Mouse (Mus musculus): Measurements from ENCODE around the gene Ripply2. TPM values are rescaled to one million over a fixed set of nuclear protein-coding genes. Genes with fewer than 3 reads are reported as not detected.
A peak's percentile ranks its signal among the peaks of the same experiment; 100 is the strongest.

Ripply2 gene
- polyA plus RNA-seq, 1 experiment from 2014 or later: not detected

DNA sequence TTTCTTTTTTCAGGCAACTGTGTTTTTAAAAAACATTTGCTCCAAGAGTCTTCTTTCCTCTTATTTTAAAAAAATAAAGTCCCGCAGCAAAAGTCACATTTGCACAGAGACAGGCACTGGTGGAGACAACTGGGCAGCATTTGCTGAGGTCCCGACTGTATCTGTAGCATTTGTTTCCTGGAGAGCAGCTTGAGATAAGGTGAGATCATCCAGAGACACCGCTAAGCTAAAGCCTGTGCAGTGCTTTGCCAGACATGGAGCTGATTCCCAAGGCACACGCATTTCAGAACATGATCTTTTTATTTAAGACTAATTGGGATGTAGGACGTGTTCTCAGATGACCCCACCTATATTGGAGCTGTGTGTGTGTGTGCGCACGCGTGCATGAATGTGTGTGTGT lies 23.6 kb upstream of the Ripply2 start:
- no peaks in the 10 kb centered on the region for H3K36me3 ChIP-seq
- no peak overlapping the region for H3K4me3 ChIP-seq
- WGBS: 65% methylated on average over 8 of the region's 8 CpGs
- H3K4me1 ChIP-seq: 0 out of 2 replicates have a peak, but pooled peaks cover 8% of the 10 kb centered on the region
- H3K27me3 ChIP-seq: no peaks in the 10 kb centered on the region
- no peak overlapping the region for H3K27ac ChIP-seq
- no peaks in the 10 kb centered on the region for H3K9me3 ChIP-seq
- no peak overlapping the region for H3K9ac ChIP-seq
- ATAC-seq (ENCODE audit: insufficient number of reproducible peaks, insufficient read depth, low FRiP score, low TSS enrichment, low read depth): no peak
- no peak overlapping the region for H3K4me2 ChIP-seq

DNA sequence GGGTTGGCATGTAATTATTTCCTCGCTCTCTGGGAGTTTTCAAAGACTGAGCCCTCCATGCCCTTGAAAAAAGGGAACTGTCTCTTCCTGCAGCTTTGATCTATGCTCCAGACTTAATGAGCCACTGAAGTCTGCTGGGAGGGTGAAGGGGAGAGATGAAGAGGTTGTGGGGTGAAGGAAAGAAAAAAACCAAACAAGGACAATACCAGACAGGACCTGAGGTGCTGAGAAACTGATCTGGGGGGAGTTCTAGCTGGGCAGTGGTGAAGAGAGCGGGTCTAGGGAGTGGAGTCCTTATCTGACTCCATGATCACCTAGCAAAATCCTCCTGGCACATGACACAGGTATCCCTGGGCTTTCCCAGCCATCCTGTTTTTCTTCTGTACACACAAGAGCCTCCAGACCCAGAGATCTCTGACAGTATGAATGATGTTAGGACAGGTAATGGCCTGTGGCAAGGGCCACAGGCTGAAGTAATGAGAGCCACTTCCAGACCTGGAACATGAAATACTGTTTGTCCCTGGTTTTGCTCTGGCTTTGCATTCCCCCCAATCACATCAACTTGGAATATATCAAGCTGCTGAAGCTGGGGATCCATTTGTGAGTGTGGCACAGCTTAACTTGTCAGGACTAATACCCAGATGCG lies 18.2 kb upstream of the Ripply2 start:
- ATAC-seq (ENCODE audit: insufficient number of reproducible peaks, insufficient read depth, low FRiP score, low TSS enrichment, low read depth): no peak
- 46% methylated on average over 3 of the region's 3 CpGs for WGBS
- Histone ChIP-seq H3K27ac (no peak overlapping the region), H3K9me3 (no peaks in the 10 kb centered on the region), H3K27me3 (no peaks in the 10 kb centered on the region), H3K4me1 (no peaks in the 10 kb centered on the region), H3K4me2 (no peak overlapping the region), H3K9ac (no peak overlapping the region), H3K36me3 (no peaks in the 10 kb centered on the region), H3K4me3 (no peak overlapping the region)

- Histone ChIP-seq H3K4me2 (no peak overlapping the region), H3K9ac (no peak overlapping the region), H3K4me1 (no peaks in the 10 kb centered on the region), H3K36me3 (no peaks in the 10 kb centered on the region), H3K4me3 (no peak overlapping the region), H3K27me3 (no peaks in the 10 kb centered on the region), H3K27ac (no peak overlapping the region), H3K9me3 (no peaks in the 10 kb centered on the region)
- 53% methylated on average over 2 of the region's 2 CpGs for WGBS
- no peak for ATAC-seq (ENCODE audit: insufficient number of reproducible peaks, insufficient read depth, low FRiP score, low TSS enrichment, low read depth)
These were observed 15.3 kb upstream of the Ripply2 start for GRCm38 (mm10) chr9:86999956-87000582.

DNA sequence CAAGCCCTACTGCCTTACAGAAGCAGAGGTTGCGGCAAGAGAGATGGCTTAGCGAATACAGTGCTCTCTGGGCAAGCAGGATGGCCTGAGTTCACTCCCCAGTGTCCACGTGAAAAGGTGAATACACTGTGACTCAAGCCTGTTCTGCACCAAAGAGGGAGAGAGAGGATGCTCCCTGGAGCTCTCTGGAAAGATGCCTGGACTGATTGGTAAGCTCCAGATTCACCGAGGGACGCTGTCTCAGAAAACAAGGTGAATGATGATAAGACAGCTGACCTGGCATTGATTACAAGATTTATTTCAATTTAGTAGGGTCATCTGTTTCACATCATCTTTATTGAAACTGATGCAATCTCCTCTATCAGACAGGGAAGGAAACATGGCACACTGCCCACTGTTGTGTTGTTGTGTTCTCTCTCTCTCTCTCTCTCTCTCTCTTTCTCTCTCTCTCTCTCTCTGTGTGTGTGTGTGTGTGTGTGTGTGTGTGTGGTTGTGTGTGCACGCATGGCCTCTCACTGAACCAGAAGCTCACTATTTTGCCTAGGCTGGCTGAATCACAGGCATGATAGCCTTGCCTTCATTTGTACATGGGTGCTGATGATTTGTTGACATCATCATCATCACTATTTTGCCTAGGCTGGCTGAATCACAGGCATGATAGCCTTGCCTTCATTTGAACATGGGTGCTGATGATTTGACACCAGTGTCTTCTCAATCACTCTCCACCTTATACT lies 10.5 kb upstream of the Ripply2 start:
- no peaks in the 10 kb centered on the region for H3K27me3 ChIP-seq
- no peak overlapping the region for H3K9ac ChIP-seq
- H3K4me1 ChIP-seq: no peaks in the 10 kb centered on the region
- no peaks in the 10 kb centered on the region for H3K36me3 ChIP-seq
- H3K27ac ChIP-seq: no peak overlapping the region
- no peaks in the 10 kb centered on the region for H3K9me3 ChIP-seq
- no peak overlapping the region for H3K4me3 ChIP-seq
- ATAC-seq (ENCODE audit: insufficient number of reproducible peaks, insufficient read depth, low FRiP score, low TSS enrichment, low read depth): no peak
- 65% methylated on average over 6 of the region's 6 CpGs for WGBS
- no peak overlapping the region for H3K4me2 ChIP-seq

GRCm38 (mm10) chr9:87005435-87005779 lies 9.9 kb upstream of the Ripply2 start:
- no peaks in the 10 kb centered on the region for H3K27me3 ChIP-seq
- H3K36me3 ChIP-seq: no peaks in the 10 kb centered on the region
- no peak overlapping the region for H3K27ac ChIP-seq
- H3K4me1 ChIP-seq: no peaks in the 10 kb centered on the region
- ATAC-seq (ENCODE audit: insufficient number of reproducible peaks, insufficient read depth, low FRiP score, low TSS enrichment, low read depth): no peak
- no peak overlapping the region for H3K4me2 ChIP-seq
- no peaks in the 10 kb centered on the region for H3K9me3 ChIP-seq
- no peak overlapping the region for H3K9ac ChIP-seq
- WGBS: 49% methylated on average over 5 of the region's 5 CpGs
- H3K4me3 ChIP-seq: no peak overlapping the region

GRCm38 (mm10) chr9:87008507-87008906 lies 6.8 kb upstream of the Ripply2 start:
- H3K27me3 ChIP-seq: peaks cover 17% of the 10 kb centered on the region
- H3K4me3 ChIP-seq: no peak overlapping the region
- 76% methylated on average over 6 of the region's 6 CpGs for WGBS
- no peak overlapping the region for H3K27ac ChIP-seq
- ATAC-seq (ENCODE audit: insufficient number of reproducible peaks, insufficient read depth, low FRiP score, low TSS enrichment, low read depth): no peak
- no peak overlapping the region for H3K4me2 ChIP-seq
- no peaks in the 10 kb centered on the region for H3K4me1 ChIP-seq
- no peaks in the 10 kb centered on the region for H3K9me3 ChIP-seq
- no peaks in the 10 kb centered on the region for H3K36me3 ChIP-seq
- no peak overlapping the region for H3K9ac ChIP-seq

- WGBS: 78% methylated on average over 1 of the region's 1 CpGs
- Histone ChIP-seq H3K4me3 (no peak overlapping the region), H3K4me1 (no peaks in the 10 kb centered on the region), H3K27me3 (peaks cover 20% of the 10 kb centered on the region), H3K9me3 (no peaks in the 10 kb centered on the region), H3K36me3 (no peaks in the 10 kb centered on the region), H3K4me2 (no peak overlapping the region), H3K27ac (no peak overlapping the region), H3K9ac (no peak overlapping the region)
- no peak for ATAC-seq (ENCODE audit: insufficient number of reproducible peaks, insufficient read depth, low FRiP score, low TSS enrichment, low read depth)
These were observed 6.4 kb upstream of the Ripply2 start for GRCm38 (mm10) chr9:87008919-87009318.

- H3K36me3 ChIP-seq: no peaks in the 10 kb centered on the region
- peaks cover 62% of the 10 kb centered on the region for H3K27me3 ChIP-seq
- peak overlapping the region; percentile 51 for H3K4me3 ChIP-seq
- peak overlapping the region; percentile 88 for H3K4me2 ChIP-seq
- peaks cover 10% of the 10 kb centered on the region for H3K4me1 ChIP-seq
- no peaks in the 10 kb centered on the region for H3K9me3 ChIP-seq
- 0 out of 2 replicates have a peak overlapping the region, but pooled peaks have one; percentile 55 for H3K9ac ChIP-seq
- no peak for ATAC-seq (ENCODE audit: insufficient number of reproducible peaks, insufficient read depth, low FRiP score, low TSS enrichment, low read depth)
- WGBS: 3% methylated on average over 10 of the region's 10 CpGs
- H3K27ac ChIP-seq: no peak overlapping the region
These were observed 579 bp downstream of the Ripply2 start for GRCm38 (mm10) chr9:87015938-87016294.

DNA sequence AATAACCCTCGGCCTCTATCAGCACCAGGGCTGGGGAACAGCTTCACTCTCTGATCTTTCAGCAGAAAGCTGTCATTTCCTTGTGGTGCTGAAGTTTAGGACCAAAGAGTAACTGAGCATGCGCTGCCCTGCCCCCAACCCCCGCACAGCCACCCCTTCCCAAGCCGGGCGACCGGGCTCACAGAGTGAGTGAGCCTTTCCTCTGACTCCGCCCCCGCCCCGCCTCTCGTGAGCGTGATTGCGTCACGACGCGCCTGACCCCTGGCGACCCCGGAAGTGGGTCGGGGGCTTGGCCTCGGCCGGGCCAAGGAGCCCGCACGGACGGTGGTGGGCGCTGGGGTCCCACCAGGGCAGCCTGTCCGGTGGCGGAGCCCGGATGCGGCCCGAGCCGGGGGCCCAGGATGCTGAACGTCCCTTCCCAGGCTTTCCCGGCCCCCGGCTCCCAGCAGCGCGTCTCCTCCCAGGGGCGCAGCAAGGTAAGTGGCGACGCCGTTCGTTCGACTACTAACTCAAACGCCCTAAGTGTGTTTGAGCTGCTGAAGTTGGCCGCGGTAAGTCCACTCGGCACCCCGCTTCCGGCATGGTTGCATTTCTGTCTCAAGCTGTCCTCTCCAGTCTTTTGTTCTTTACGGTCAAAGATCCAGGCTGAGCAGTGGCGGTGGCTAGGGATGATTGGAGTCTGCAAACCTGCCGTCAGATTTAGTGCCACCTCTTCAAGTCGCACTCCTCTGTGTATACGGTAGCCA lies 6.6 kb downstream of the Ripply2 start, which contains the start of gene Cyb5r4:
Cyb5r4 (plus strand) TSS at position 237 of the 746 bp plus-strand sequence.
- WGBS: under 1% methylated on average over 52 of the region's 52 CpGs
- ATAC-seq (ENCODE audit: insufficient number of reproducible peaks, insufficient read depth, low FRiP score, low TSS enrichment, low read depth): peak; percentile 100

DNA sequence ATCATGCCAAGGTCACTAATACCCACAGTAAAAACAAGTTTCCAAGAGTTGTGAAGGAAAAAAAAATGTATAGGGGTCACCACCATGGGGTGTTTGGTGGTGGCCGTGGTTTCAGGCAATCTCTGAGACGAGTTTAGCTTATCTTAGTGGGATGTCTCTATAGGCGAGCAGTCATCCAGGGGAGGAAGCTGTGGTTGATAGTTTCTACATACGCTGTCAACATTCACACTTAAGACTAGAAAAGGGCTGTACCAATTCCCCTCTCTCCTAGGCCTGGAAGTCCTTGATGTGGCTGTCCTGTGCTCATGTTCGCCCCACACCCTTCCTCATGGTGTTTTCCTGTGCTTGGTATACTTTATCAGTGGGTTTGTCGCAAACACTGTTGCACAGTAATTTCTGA lies 10.4 kb downstream of the Ripply2 start:
- Histone ChIP-seq H3K36me3 (no peaks in the 10 kb centered on the region), H3K4me1 (peaks cover 11% of the 10 kb centered on the region), H3K27me3 (no peaks in the 10 kb centered on the region), H3K9ac (no peak overlapping the region), H3K27ac (no peak overlapping the region), H3K4me2 (no peak overlapping the region), H3K4me3 (no peak overlapping the region), H3K9me3 (no peaks in the 10 kb centered on the region)
- WGBS: 75% methylated on average over 6 of the region's 6 CpGs
- no peak for ATAC-seq (ENCODE audit: insufficient number of reproducible peaks, insufficient read depth, low FRiP score, low TSS enrichment, low read depth)

More for the DNA sequence above, 6.6 kb downstream of the Ripply2 start, which contains the start of gene Cyb5r4:
- H3K4me2 ChIP-seq: peak within 1 kb of the TSS; percentile 71
- H3K27me3 ChIP-seq: peaks cover 13% of the 10 kb centered on the region
- peak within 1 kb of the TSS; percentile 76 for H3K4me3 ChIP-seq
- H3K9me3 ChIP-seq: no peaks in the 10 kb centered on the region
- peak within 1 kb of the TSS; percentile 83 for H3K9ac ChIP-seq
- no peaks in the 10 kb centered on the region for H3K36me3 ChIP-seq
- peaks cover 11% of the 10 kb centered on the region for H3K4me1 ChIP-seq
- peak within 1 kb of the TSS; percentile 57; the same call in 1 of the 2 replicates for H3K27ac ChIP-seq

DNA sequence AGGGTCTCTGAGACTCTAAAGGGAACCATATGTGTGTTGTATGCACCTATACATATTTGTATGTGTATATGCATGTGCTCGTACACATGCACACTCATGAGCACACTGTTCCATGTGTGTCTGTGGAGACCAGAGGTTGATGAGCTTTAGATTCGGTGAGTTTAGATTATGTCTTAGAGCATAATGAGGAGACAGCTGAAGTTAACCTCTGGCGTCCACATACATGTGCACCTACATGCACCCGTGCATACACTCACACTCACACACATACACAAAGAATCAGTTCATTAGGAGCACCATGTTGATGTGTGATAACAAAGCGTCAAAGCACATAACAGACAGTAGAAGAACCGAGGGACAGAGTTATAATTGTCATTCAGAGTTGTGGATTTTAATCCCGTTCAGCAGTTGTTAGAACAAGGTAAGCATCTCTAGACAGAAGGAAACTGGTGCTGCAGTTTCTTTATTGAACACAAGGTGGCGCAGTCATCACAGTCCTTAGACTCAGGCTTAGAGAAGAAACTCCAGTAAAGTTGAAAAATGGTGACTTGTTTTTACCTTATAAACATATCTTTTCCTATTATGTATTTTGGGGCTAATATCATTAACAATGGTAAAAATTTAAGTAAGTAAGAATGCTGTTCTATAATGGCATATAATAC lies 12.2 kb downstream of the Ripply2 start:
- Histone ChIP-seq H3K36me3 (no peaks in the 10 kb centered on the region), H3K4me2 (no peak overlapping the region), H3K4me3 (no peak overlapping the region), H3K9ac (no peak overlapping the region), H3K9me3 (no peaks in the 10 kb centered on the region), H3K27ac (no peak overlapping the region), H3K27me3 (no peaks in the 10 kb centered on the region), H3K4me1 (peaks cover 8% of the 10 kb centered on the region)
- WGBS: 42% methylated on average over 8 of the region's 8 CpGs
- ATAC-seq (ENCODE audit: insufficient number of reproducible peaks, insufficient read depth, low FRiP score, low TSS enrichment, low read depth): no peak

Data from embryonic facial prominence, embryonic 13.5 days (tissue).